Mouse (Mus musculus): ENCODE results near the gene Lrrc57.

DNA sequence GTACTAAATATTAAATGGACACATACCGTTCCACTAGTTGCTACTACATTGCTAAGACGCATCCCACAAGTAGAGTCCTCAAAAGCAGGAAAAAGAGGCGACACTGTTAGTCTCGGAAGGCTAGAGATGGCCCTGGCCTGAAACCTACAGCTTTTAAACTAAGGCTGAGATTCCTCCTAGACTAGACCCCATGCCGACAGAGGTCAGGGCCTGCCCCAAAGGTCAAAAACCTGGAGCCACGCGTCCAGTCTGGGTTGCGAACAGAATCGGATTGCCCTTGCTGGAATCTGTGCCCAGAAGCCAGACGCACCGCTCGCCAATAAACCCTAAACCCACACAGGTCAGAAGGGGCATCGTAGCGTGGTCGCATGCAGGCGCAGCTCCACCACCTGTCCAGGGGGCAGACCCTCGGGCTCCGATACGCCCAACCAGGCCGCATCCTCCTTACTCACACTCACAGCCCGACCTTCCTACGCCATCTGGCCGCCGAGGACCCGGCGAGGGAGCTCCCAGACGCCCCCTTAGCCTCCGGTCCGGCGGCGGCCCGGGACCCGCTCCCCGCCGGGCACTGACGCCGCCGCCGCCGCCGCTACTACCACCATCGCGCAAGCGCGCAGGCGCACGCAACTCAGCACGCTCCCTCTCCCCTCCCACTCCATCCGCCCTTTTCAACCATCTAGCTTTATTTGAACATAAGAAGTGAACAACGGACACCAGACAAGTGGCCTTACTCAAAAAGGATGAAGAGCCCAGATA lies 45.9 kb downstream of the Lrrc57 start, which contains the start of gene Zfp106:
- no peak for TF ChIP-seq CTCF (IDR thresholded peaks at IDR 0.05; ENCODE audit: low read depth)
- peak; percentile 50; the same call in 1 of the 2 replicates for TF ChIP-seq EP300 (IDR thresholded peaks at IDR 0.05; ENCODE audit: low read depth)

All from liver, embryonic 14.5 days (tissue).